Mouse (Mus musculus) lung, adult 2 months (tissue): ENCODE data around the gene Lrrc32.

Source experiments
- CTCF ChIP-seq: fragments of 200-500 bp; IDR thresholded peaks from 2 replicates; pipeline ENCODE4 v1.5.1; 2011; ENCODE audit warnings: mild to moderate bottlenecking, low read length, control low read depth; ENCODE audit not compliant: insufficient read depth
- POLR2A ChIP-seq: fragments of 200-500 bp; IDR thresholded peaks from 2 replicates; pipeline ENCODE4 v1.6.1; 2011; ENCODE audit warnings: low read depth, mild to moderate bottlenecking, control low read depth, low read length, borderline replicate concordance; ENCODE audit errors: extremely low read depth

DNA sequence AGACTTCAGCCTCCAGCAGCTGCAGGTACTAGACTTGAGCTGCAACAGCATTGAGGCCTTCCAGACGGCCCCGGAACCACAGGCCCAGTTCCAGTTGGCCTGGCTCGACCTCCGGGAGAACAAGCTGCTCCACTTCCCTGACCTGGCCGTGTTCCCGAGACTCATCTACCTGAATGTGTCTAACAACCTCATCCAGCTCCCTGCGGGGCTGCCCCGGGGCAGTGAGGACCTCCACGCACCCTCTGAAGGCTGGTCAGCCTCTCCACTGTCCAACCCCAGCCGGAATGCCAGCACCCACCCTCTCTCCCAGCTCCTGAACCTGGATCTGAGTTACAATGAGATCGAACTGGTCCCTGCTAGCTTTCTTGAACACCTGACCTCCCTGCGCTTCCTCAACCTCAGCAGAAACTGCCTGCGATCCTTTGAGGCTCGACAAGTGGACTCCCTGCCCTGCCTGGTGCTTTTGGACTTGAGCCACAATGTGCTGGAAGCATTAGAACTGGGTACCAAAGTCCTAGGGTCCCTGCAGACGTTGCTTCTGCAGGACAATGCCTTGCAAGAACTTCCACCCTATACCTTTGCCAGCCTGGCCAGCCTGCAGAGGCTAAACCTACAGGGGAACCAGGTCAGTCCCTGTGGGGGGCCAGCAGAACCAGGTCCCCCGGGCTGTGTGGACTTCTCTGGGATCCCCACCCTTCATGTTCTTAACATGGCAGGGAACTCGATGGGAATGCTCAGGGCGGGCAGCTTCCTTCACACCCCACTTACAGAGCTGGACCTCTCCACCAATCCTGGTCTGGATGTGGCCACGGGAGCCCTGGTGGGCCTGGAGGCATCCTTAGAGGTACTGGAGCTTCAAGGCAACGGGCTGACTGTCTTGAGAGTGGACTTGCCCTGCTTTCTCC, 9.8 kb downstream of the Lrrc32 start:
- TF ChIP-seq POLR2A (no peak), CTCF (no peak)
